Mouse (Mus musculus) megakaryocyte, embryonic 14.5 days (primary cell): ENCODE results near the gene Rap1a. TPM values are rescaled to one million over a fixed set of nuclear protein-coding genes. Genes with fewer than 3 reads are reported as not detected.

Source experiments
- H3K27me3 ChIP-seq: replicated peaks from 2 replicates; pipeline ENCODE3; 2012; ENCODE audit warnings: inconsistent platforms
- H3K36me3 ChIP-seq: replicated peaks from 2 replicates; pipeline ENCODE3; 2012; ENCODE audit warnings: low read length, inconsistent platforms, mixed read lengths
- H3K4me1 ChIP-seq: 2 replicates; pipeline ENCODE4 v1.6.1; 2012; ENCODE audit warnings: inconsistent platforms
- H3K4me3 ChIP-seq: replicated peaks from 2 replicates; pipeline ENCODE3; 2012; ENCODE audit warnings: moderate library complexity, mild to moderate bottlenecking, inconsistent platforms
- H3K9me3 ChIP-seq: 2 replicates; pipeline ENCODE4 v1.6.1; 2012; ENCODE audit warnings: inconsistent platforms
- FLI1 ChIP-seq: IDR thresholded peaks from 2 replicates; pipeline ENCODE4 v1.6.1; 2012; ENCODE audit warnings: low read length, inconsistent platforms, mixed read lengths
- GATA1 ChIP-seq: IDR thresholded peaks from 3 replicates; pipeline ENCODE4 v1.6.1; 2012; ENCODE audit warnings: mixed read lengths, low read length, inconsistent platforms, borderline replicate concordance
- polyA plus RNA-seq: library from polyadenylated mRNA; stranded (reverse); fragments of >175 nt; gene quantifications from 2 replicates; pipeline ENCODE4 v1.2.3, GENCODE M21; 2012; ENCODE audit warnings: low replicate concordance; ENCODE audit not compliant: insufficient read depth

Gene Rap1a
- polyA plus RNA-seq, 1 experiment = 38.3 TPM

- H3K4me1 ChIP-seq = peaks cover 27% of the 10 kb centered on the region
- no peak overlapping the region for H3K4me3 ChIP-seq
- TF ChIP-seq GATA1 (no peak), FLI1 (no peak)
- H3K27me3 ChIP-seq = no peaks in the 10 kb centered on the region
- H3K9me3 ChIP-seq = no peaks in the 10 kb centered on the region
- peaks cover 96% of the 10 kb centered on the region for H3K36me3 ChIP-seq
Measured at GRCm38 (mm10) chr3:105737666-105738065, 63.5 kb downstream of the Rap1a start.

GRCm38 (mm10) chr3:105737070-105737469 lies 64.1 kb downstream of the Rap1a start:
- Histone ChIP-seq H3K4me3 (no peak overlapping the region), H3K27me3 (no peaks in the 10 kb centered on the region), H3K9me3 (no peaks in the 10 kb centered on the region), H3K4me1 (peaks cover 22% of the 10 kb centered on the region), H3K36me3 (peaks cover 96% of the 10 kb centered on the region)
- TF ChIP-seq FLI1 = no peak

- TF ChIP-seq FLI1 = no peak
- no peak for TF ChIP-seq GATA1
- no peaks in the 10 kb centered on the region for H3K9me3 ChIP-seq
- H3K27me3 ChIP-seq = no peaks in the 10 kb centered on the region
- H3K4me1 ChIP-seq = peaks cover 22% of the 10 kb centered on the region
- H3K36me3 ChIP-seq = peaks cover 97% of the 10 kb centered on the region
- H3K4me3 ChIP-seq = no peak overlapping the region
Measured at GRCm38 (mm10) chr3:105736148-105736547, 65.0 kb downstream of the Rap1a start.

GRCm38 (mm10) chr3:105735285-105735684 lies 65.9 kb downstream of the Rap1a start:
- Histone ChIP-seq H3K27me3 (no peaks in the 10 kb centered on the region), H3K4me1 (peaks cover 16% of the 10 kb centered on the region), H3K9me3 (no peaks in the 10 kb centered on the region), H3K36me3 (peaks cover 98% of the 10 kb centered on the region), H3K4me3 (no peak overlapping the region)
- TF ChIP-seq FLI1 = no peak
- no peak for TF ChIP-seq GATA1

GRCm38 (mm10) chr3:105733538-105733937 lies 67.6 kb downstream of the Rap1a start:
- H3K36me3 ChIP-seq = peaks cover 97% of the 10 kb centered on the region
- no peaks in the 10 kb centered on the region for H3K9me3 ChIP-seq
- H3K27me3 ChIP-seq = no peaks in the 10 kb centered on the region
- no peak overlapping the region for H3K4me3 ChIP-seq
- TF ChIP-seq FLI1 (no peak), GATA1 (no peak)
- peaks cover 15% of the 10 kb centered on the region for H3K4me1 ChIP-seq

GRCm38 (mm10) chr3:105732360-105732759 lies 68.8 kb downstream of the Rap1a start:
- Histone ChIP-seq H3K27me3 (no peaks in the 10 kb centered on the region), H3K4me3 (no peak overlapping the region), H3K4me1 (peaks cover 15% of the 10 kb centered on the region), H3K36me3 (peaks cover 94% of the 10 kb centered on the region), H3K9me3 (no peaks in the 10 kb centered on the region)
- TF ChIP-seq GATA1 (no peak), FLI1 (no peak)

- H3K36me3 ChIP-seq = peaks cover 77% of the 10 kb centered on the region
- H3K4me1 ChIP-seq = peaks cover 38% of the 10 kb centered on the region
- H3K4me3 ChIP-seq = no peak overlapping the region
- H3K27me3 ChIP-seq = no peaks in the 10 kb centered on the region
- TF ChIP-seq FLI1 = no peak
- no peak for TF ChIP-seq GATA1
- H3K9me3 ChIP-seq = no peaks in the 10 kb centered on the region
Measured at GRCm38 (mm10) chr3:105726037-105726436, 75.1 kb downstream of the Rap1a start.

GRCm38 (mm10) chr3:105722510-105722909 lies 78.6 kb downstream of the Rap1a start:
- Histone ChIP-seq H3K27me3 (no peaks in the 10 kb centered on the region), H3K36me3 (peaks cover 63% of the 10 kb centered on the region), H3K4me3 (no peak overlapping the region), H3K4me1 (peaks cover 66% of the 10 kb centered on the region), H3K9me3 (no peaks in the 10 kb centered on the region)
- TF ChIP-seq GATA1 (no peak), FLI1 (no peak)

- Histone ChIP-seq H3K27me3 (no peaks in the 10 kb centered on the region), H3K4me1 (peaks cover 66% of the 10 kb centered on the region), H3K36me3 (peaks cover 63% of the 10 kb centered on the region), H3K9me3 (no peaks in the 10 kb centered on the region), H3K4me3 (no peak overlapping the region)
- TF ChIP-seq FLI1 = no peak
- TF ChIP-seq GATA1 = no peak
Measured at GRCm38 (mm10) chr3:105721681-105722201, 79.4 kb downstream of the Rap1a start.

- H3K36me3 ChIP-seq = peaks cover 63% of the 10 kb centered on the region
- TF ChIP-seq GATA1 = no peak
- TF ChIP-seq FLI1 = no peak
Measured at GRCm38 (mm10) chr3:105720514-105720913, 80.6 kb downstream of the Rap1a start.

GRCm38 (mm10) chr3:105719979-105720378 lies 81.2 kb downstream of the Rap1a start:
- H3K36me3 ChIP-seq = peaks cover 61% of the 10 kb centered on the region
- peaks cover 64% of the 10 kb centered on the region for H3K4me1 ChIP-seq
- no peaks in the 10 kb centered on the region for H3K27me3 ChIP-seq
- TF ChIP-seq GATA1 (no peak), FLI1 (no peak)
- no peaks in the 10 kb centered on the region for H3K9me3 ChIP-seq
- no peak overlapping the region for H3K4me3 ChIP-seq

More at GRCm38 (mm10) chr3:105720514-105720913, 80.6 kb downstream of the Rap1a start:
- Histone ChIP-seq H3K9me3 (no peaks in the 10 kb centered on the region), H3K27me3 (no peaks in the 10 kb centered on the region), H3K4me1 (peaks cover 68% of the 10 kb centered on the region), H3K4me3 (no peak overlapping the region)
